Mouse (Mus musculus): ENCODE data around the gene Gm49366. TPM values are rescaled to one million over a fixed set of nuclear protein-coding genes. Genes with fewer than 3 reads are reported as not detected.
"Not testable (repeated sequence)": the region's sequence is repeated elsewhere in the genome, so short reads cannot be mapped to it uniquely, and the experiment has no call there.

Gm49366 gene
- total RNA-seq, 1 experiment from 2014 or later, result not detected

DNA sequence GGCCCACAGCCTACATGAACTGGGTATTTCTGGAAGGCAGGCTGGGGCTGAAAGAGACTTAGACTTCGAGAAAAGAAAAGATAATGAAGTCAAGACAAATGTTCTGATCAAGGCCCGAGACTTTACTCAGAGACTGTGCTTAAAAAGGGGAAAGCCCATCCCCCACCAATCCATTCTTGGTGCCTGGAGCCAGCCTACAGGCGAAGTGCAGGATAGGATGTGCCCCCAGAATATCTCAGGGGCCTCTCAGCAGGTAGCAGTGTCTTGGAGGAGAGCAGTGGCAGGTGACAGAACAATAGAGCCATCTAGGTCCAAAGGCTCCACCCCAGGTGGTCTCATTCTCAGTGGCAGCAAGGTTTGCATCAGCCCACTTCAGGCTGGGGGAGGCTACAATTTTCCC is 10.4 kb upstream of the Gm49366 start:
- not testable (repeated sequence) for ATAC-seq (ENCODE audit: extremely low read depth, insufficient number of reproducible peaks, low FRiP score, poor library complexity, severe bottlenecking)

DNA sequence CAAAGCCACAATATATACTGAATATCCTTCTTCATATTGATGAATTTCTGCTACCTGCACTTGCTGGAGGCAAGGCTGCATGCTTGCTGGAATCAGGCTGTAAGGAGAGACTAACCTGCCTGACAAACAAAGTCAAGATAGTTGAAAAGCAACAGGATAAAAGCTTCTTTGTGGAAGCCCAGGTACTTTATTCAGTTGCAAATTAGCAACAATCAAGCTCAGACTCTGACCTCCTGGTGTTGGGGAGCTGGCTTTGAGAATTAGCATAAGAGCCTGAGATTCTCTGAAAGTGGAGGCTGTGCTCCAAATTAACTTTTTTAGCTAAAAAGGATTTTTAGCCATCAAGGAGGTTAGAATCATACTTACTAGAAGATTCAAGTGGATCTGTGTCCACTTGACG is 9.7 kb upstream of the Gm49366 start:
- not testable (repeated sequence) for ATAC-seq (ENCODE audit: extremely low read depth, insufficient number of reproducible peaks, low FRiP score, poor library complexity, severe bottlenecking)

DNA sequence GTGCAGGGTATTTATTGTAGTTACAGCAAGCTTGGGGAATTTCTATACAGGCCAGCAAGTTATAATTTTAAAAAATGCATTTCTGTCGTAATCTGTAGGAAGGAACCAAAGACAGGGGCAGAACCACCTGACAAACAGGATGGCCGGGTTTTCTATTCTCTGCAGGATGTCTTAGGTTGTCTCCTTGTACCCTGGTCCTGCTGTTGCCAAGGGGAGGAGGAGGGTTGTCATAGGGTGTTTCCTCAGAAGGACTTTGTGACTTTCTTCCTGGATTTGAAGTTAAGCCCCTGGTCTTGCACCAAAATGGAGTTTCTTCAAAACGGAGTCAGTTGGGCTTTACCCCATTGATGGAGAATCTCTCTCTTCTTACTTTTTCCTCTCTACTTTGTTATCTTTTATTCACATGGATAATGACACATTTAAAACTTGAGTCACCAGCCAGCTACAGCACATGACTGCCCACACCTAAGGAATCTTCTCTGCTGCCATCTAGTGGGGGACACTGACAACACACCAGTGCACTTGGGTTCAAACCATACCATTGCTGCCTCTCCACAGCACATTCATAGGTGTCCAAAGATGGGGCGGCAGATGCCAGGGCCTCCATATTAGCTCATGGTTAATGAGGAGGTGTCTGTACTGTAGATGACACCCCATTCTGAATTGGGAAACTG is 7.9 kb upstream of the Gm49366 start:
- peak; percentile 96 for ATAC-seq (ENCODE audit: extremely low read depth, insufficient number of reproducible peaks, low FRiP score, poor library complexity, severe bottlenecking)

DNA sequence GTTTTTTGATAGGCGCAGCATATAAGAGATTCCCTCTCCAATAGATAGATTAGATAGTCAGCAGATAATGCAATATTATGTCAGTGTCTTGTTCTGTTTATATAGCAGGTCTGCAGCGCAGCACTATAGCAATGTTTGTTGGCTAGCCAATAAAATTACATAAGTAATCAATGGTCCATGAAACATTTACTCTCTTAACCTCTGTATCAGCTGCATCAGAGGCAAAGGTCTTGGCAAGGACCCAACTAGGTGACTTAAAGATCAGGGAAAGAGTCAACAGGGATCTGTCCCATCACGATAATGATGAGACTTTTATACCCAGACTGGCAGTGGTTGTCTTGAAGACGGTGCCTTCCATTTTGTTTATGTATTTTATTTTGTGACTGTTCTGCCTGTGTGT is 5.9 kb upstream of the Gm49366 start:
- ATAC-seq (ENCODE audit: extremely low read depth, insufficient number of reproducible peaks, low FRiP score, poor library complexity, severe bottlenecking), result no peak

DNA sequence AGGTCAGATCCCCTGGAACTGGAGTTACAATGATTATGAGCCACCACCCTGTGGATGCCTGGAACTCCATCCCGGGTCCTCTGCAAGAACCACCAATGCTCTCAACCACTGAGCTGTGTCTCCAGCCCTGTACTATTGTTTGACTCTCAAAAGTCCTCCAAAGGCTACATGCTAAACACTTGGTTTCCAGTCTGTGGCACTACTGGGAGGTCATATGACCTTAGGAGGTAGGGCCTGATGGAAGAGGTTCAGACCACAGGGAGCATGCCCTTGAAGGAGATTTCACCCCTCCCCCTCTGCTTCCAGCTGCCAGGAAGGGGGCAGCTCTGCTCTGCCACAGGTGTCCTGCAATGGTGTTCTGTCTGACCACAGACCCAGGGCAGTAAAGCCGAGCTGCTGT is 5.4 kb upstream of the Gm49366 start:
- not testable (repeated sequence) for ATAC-seq (ENCODE audit: extremely low read depth, insufficient number of reproducible peaks, low FRiP score, poor library complexity, severe bottlenecking)

DNA sequence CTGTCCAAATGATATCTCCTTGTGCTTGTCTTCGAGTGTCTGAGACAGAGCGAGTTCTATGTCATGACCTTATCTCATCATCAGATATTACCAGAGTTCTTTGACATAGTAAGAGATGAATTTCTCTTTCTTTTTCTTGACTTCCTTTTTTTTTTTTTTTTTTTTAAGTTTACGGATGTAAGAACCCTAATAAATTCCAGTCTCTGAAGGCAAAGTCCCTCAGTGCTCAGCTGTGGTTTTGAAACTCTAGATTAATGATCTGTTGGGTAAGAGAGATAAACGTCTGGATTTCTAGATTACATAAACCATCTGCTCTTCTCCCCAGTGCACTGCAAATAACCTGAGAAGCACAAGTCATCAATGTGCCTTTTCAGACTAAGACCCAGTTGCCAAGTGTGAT is 4.6 kb upstream of the Gm49366 start:
- ATAC-seq (ENCODE audit: extremely low read depth, insufficient number of reproducible peaks, low FRiP score, poor library complexity, severe bottlenecking), result no peak

DNA sequence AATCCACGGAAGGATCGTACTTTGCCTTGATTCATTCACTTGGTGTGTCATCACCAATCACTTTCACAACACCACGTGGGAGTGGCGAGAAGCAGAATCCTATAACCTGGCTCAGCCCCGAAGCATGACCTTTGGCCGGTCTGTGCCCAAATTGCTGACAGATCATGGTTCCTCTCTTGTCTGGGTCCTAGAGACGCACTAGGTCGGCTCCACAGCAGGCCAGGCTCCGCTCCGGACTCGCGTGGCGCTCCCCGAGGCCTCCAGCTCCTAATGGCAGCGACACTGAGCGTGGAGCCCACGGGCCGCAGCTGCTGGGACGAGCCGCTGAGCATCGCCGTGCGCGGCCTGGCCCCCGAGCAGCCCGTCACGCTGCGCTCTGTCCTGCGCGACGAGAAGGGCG is 494 bp upstream of the Gm49366 start, which contains the start of gene Acot4:
Acot4 (plus strand) TSS at position 139 of the 400 bp plus-strand sequence.
- not testable (repeated sequence) for ATAC-seq (ENCODE audit: extremely low read depth, insufficient number of reproducible peaks, low FRiP score, poor library complexity, severe bottlenecking)

DNA sequence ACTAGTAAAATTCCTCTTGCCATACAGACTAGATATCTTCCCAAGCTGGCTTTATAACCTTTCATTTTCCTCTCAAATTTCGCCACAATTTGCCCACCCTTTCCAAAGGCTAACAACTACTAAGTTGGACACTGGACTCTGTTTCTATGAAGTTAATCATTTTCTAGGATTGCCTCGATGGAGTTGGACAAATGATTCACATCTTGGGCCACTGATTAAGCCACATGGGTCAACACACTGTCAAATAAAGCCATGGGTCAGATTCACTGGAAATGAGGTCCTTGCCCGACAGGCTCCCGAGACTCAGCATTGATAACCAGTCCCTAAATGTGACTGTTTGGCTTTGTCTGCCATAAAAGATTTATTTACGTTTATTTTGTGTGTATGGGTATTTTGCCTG is 3.5 kb downstream of the Gm49366 start:
- ATAC-seq (ENCODE audit: extremely low read depth, insufficient number of reproducible peaks, low FRiP score, poor library complexity, severe bottlenecking), result no peak

DNA sequence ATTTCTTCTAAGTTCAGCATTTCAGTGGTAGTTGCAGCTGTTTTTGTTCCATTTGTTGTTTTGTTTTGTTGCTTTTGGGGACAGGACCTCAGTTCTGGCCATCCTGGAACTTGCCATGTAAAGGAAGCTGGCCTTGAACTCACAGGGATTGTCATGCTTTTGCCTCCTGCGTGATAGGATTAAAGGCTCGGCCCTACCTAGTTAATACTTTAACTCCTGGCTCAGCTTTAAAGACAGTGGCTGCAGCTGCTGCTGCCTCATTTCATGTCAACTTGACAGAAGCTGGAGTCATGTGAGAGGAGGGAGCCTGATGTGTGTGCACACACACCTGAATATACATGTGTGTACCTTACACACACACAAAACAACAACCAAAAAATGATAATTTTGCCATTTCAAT is 5.3 kb downstream of the Gm49366 start:
- no peak for ATAC-seq (ENCODE audit: extremely low read depth, insufficient number of reproducible peaks, low FRiP score, poor library complexity, severe bottlenecking)

DNA sequence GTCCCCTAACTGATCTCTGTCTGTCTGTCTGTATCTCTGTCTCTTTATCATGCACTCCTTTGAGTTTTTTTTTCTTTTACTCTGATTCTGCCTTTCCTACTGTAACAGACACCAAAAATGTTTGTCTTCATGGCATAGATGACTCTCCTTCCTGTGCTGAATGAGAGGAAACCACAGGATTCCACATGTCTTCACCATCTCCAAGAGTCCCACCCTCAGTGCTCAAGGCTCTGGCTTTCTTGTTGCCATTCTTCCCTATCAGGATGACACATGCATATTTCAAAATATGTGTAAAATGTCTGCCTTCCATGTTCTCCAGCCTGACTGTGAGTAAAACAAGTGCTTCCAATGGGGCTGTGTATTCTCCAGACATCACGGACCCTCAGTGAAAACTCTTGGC is 8.2 kb downstream of the Gm49366 start:
- ATAC-seq (ENCODE audit: extremely low read depth, insufficient number of reproducible peaks, low FRiP score, poor library complexity, severe bottlenecking), result no peak

DNA sequence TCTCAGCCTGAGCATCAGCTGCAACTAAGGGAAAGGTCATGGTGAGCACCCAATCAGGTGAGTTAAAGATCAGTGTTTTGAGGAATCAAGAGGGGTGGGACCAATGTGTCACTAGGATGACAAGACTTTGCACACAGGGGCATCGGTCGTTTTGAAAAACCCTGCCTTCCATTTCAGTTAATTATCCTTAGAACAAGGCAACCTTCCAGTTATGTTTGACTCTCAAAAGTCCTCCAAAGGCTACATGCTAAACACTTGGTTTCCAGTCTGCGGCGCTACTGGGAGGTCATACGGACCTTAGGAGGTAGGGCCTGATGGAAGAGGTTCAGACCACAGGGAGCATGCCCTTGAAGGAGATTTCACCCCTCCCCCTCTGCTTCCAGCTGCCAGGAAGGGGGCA is 12.0 kb downstream of the Gm49366 start:
- ATAC-seq (ENCODE audit: extremely low read depth, insufficient number of reproducible peaks, low FRiP score, poor library complexity, severe bottlenecking), result not testable (repeated sequence)

DNA sequence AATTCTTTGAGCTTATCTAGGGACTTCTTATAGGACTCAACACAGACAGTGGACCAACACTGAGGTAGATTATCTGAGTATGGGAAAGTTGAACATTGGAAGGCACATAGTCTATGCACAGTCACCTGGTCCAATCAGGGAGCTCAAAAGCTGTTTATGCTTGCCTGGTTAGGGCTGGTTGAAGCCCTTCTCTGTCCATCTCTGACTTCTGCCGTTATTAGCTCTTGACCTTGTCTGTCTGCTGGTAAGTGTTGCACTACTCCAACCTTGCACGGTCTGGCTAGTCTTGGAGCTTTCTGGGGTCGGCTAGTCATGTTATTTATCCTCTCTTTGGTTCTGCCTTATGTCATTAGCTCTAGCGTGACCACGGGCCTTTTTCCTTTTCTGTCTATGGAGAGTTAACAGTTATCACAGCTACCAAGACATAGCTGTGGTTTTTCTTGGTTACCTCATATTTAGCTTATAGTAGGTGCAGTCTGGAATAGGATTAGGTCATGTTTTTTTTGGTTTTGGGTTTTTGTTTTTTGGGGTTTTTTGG is 13.3 kb downstream of the Gm49366 start, which contains the start of gene Acot3:
Acot3 (plus strand) TSS at position 208 of the 538 bp plus-strand sequence.
- ATAC-seq (ENCODE audit: extremely low read depth, insufficient number of reproducible peaks, low FRiP score, poor library complexity, severe bottlenecking), result no peak

DNA sequence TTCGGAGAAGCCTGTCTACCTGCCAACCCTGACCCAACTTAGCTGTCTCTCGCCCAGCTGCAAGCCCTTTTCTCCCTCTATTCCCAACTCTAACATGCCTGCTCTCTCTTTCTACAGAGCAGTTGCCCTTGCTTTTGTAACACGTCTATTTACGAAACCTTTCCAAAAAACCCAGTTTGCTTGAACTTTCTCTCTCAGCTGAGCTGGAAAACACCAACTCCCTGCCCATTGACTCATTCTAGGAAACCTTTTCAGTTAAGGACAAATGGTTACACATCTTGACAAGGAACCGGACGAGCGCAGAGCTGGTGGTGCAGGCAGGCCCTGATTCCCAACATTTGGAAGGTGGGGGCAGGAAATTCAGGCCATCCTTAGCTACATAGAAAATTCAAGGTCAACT is 13.9 kb downstream of the Gm49366 start:
- ATAC-seq (ENCODE audit: extremely low read depth, insufficient number of reproducible peaks, low FRiP score, poor library complexity, severe bottlenecking), result no peak

DNA sequence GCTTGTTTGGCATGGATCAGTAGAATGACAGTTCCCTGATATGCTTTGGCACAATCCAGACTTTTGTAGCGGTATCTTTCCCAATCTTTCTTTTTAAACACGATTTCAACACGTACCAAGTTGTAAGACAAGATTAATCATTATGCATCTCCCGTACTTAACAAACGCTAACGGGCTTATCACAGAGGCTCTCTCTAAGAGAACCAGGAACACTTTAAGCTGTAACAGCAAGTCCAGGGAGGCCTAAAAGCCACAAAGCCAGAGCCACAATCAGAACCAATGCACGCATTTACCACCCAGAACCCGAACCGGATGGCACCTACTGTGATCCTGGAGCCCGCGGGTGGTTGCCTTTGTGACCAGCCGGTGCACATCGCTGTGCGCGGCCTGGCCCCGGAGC is 14.4 kb downstream of the Gm49366 start:
- no peak for ATAC-seq (ENCODE audit: extremely low read depth, insufficient number of reproducible peaks, low FRiP score, poor library complexity, severe bottlenecking)

DNA sequence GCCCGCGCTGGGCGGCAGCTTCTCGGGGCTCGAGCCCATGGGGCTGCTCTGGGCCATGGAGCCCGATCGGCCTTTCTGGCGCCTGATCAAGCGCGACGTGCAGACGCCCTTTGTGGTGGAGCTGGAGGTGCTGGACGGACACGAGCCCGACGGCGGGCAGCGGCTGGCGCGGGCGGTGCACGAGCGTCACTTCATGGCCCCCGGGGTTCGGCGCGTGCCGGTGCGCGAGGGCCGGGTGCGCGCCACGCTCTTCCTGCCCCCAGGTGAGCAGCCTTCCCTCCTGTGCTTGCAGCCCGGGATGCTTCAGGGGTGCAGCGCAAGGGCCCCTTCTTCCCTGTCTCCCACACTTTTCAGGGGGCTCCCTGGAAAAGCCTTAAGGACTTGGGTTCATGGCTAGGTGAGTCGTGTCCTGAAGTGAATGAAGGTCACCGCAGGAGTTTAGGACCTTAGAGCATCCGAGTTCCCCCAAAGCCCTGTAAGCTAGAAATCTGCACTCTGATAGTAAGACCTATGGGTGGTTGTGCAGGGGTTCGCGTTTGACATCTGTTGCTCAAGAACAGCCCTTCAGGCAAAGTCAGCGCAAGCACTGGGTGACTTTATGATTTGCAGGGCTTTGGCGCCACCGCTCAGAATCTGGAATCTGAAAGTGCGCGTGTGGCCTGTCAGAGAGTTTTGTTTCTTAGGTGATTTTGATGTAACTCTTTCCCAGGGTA is 15.1 kb downstream of the Gm49366 start:
- ATAC-seq (ENCODE audit: extremely low read depth, insufficient number of reproducible peaks, low FRiP score, poor library complexity, severe bottlenecking), result no peak

DNA sequence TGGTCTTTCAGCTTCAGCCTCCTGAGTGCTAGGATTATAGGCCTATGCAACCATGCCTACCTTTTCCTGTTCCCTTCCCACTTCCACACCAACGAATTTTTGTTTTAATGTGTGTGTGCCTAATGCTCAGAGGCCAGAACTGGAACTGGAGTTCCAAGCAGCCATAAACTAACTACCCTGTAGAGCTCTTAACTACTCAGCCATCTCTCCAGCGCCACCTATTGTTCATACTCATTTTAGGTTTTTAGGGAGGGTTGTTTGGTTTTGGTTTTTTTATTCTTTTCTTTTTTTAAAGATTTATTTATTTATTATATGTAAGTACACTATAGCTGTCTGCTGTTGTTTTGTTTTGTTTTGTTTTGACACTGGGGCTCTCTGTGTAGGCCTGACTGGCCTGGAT is 22.2 kb downstream of the Gm49366 start:
- ATAC-seq (ENCODE audit: extremely low read depth, insufficient number of reproducible peaks, low FRiP score, poor library complexity, severe bottlenecking), result peak; percentile 43; the same call in 1 of the 2 replicates

DNA sequence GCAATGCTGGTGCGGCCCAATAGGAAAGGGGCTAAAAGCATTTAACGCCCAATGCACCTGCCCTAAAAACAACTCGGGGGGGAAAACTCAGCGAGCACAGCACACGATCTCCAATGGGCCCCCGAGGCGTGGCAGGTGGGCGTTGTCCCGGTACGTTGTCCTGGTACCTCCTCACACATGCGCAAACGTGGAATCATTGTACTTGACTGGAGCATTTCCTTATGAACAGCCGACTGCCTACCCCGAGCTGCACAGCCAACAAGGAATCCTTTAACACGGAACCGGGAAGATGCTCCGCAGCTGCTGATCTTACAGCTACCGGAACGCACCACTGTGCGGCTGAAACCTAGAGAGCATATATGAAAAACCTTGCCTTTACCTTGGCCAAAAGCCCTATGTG is 23.6 kb downstream of the Gm49366 start:
- ATAC-seq (ENCODE audit: extremely low read depth, insufficient number of reproducible peaks, low FRiP score, poor library complexity, severe bottlenecking), result no peak

DNA sequence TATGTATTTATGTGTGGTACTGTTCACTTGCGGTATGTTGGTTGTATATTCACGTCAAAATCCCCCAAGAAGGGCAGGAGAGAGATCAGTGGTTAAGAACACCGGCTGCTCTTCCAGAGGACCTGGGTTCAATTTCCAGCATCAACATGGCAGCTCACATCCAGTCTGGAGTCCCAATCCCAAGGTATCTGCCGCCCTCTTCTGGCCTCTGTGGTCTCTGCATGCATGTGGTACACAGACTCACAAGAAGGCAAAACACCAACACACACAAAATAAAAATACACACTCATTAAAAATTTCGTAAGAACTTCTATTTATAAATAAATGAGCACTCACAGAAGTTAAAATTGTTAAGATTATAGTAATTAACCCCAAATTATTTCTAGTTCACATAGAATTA is 24.5 kb downstream of the Gm49366 start:
- no peak for ATAC-seq (ENCODE audit: extremely low read depth, insufficient number of reproducible peaks, low FRiP score, poor library complexity, severe bottlenecking)

DNA sequence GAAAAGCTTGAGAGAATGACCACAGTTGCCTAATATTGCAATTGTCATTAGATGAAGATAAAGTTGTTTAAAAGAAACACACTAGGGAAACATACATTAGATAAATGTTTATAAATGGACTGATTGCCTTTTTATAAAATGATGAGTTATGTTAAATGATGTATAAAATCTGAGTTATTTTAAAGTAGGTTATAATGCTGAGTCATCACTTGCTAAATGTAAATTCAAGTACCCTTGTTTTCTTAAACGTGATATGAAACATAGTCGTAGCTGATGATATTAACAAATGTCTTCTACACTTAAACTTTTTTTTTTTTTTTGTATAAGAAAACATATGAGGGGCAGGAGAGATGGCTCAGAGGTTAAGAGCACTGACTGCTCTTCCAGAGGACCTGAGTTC is 25.1 kb downstream of the Gm49366 start:
- no peak for ATAC-seq (ENCODE audit: extremely low read depth, insufficient number of reproducible peaks, low FRiP score, poor library complexity, severe bottlenecking)

DNA sequence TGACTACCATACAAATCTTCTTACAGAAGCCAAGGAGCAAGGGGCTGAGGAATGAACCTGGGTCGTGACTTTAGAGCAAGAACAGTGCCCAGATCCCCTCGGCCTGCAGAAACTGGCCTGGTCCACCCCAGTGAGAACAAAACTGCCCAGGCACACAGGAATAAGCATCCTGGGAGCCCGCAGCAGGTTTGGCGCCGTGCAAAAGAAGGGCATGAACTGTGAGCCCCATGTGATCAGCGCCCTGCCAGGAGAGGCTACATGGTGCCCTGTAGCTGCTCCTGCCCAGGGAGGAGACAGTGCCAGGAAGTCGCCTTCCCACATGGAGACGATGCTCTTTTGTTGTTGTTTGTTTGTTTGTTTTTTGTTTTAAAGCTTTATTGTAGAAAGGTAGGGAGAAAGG is 25.9 kb downstream of the Gm49366 start:
- ATAC-seq (ENCODE audit: extremely low read depth, insufficient number of reproducible peaks, low FRiP score, poor library complexity, severe bottlenecking), result no peak
